19 mouse cellular contexts compared by ENCODE assay signal in the genomic region with DNA sequence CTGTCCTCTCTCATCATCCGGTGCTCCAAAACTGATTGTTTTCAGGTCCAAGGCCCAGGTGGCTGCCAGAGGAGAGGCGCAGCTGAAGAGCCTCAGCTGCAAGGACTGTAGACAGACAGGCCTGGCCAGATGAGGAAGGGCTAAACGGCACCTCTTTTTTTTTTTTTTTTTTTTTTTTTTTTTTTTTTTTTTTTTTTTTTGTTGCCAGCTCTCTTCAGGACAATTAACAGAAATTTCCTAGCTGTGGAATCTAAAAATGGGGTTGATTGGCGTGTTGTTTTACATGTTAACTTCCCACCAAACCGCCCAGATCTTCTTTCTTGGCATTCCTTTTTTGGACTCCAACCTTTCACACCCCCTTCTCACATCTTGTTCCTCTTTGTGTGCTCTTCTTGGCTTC.
"Had no signal": no experiment of that assay in that cellular context is flagged by ENCODE, and none has a peak within 500 bp of the region (broad histone marks: within the 10 kb centered on the region; RNA-seq: fewer than 3 reads in every experiment).

No protein-coding gene starts in this region.

- H3K9me3 ChIP-seq: kidney, embryonic 15.5 days; limb, embryonic 12.5 days; limb, embryonic 15.5 days; liver, embryonic 12.5 days; liver, embryonic 15.5 days; stomach, embryonic 15.5 days had no signal

- H3K36me3 ChIP-seq: kidney, embryonic 15.5 days; limb, embryonic 12.5 days; limb, embryonic 15.5 days; liver, embryonic 12.5 days; liver, embryonic 15.5 days; stomach, embryonic 15.5 days had no signal

- H3K4me2 ChIP-seq: kidney, embryonic 15.5 days; limb, embryonic 12.5 days; limb, embryonic 15.5 days; liver, embryonic 12.5 days; liver, embryonic 15.5 days; midbrain, embryonic 11.5 days; stomach, embryonic 15.5 days had no signal

- H3K4me1 ChIP-seq: kidney, embryonic 15.5 days; limb, embryonic 12.5 days; limb, embryonic 15.5 days; liver, embryonic 12.5 days; liver, embryonic 15.5 days; stomach, embryonic 15.5 days had no signal

- H3K27me3 ChIP-seq: liver, embryonic 15.5 days; stomach, embryonic 15.5 days had no signal

- H3K4me3 ChIP-seq: kidney, embryonic 15.5 days; limb, embryonic 12.5 days; limb, embryonic 15.5 days; liver, embryonic 12.5 days; liver, embryonic 15.5 days; stomach, embryonic 15.5 days had no signal

- DNase-seq: kidney, adult 8-10 months; kidney, postnatal 10 days; kidney, postnatal 36 days; lung, adult 2 months; lung, postnatal 14 days; lung, postnatal 4 days; midbrain, embryonic 14.5 days; right cerebral cortex, postnatal 25 days; spleen, adult 18-20 months; thymus, adult 18-20 months; thymus, postnatal 14 days; thymus, postnatal 4 days had no signal

- H3K9ac ChIP-seq: kidney, embryonic 15.5 days; limb, embryonic 12.5 days; limb, embryonic 15.5 days; liver, embryonic 12.5 days; liver, embryonic 15.5 days; stomach, embryonic 15.5 days had no signal

- H3K27ac ChIP-seq: kidney, embryonic 15.5 days; limb, embryonic 12.5 days; limb, embryonic 15.5 days; liver, embryonic 12.5 days; liver, embryonic 15.5 days; stomach, embryonic 15.5 days had no signal
